Mouse (Mus musculus): Measurements from ENCODE around the gene Slc4a8.

Slc4a8 gene
- long read RNA-seq, experiment 1, partial matches to known transcripts: 0 of 1 reads
- long read RNA-seq, experiment 1, other reads (novel, unspliced or antisense): 1 of 1 reads
- long read RNA-seq, experiment 2, full-length matches to known transcripts: 2 of 7 reads
- long read RNA-seq, experiment 2, partial matches to known transcripts: 2 of 7 reads
- long read RNA-seq, experiment 2, other reads (novel, unspliced or antisense): 3 of 7 reads

- intact Hi-C loops (cut with DNase I): no loop called here
Observed at GRCm38 (mm10) chr15:100761419-100762185, at the start of gene Slc4a8. Gene Slc4a8, plus strand, starts transcription at chr15:100761747.

- intact Hi-C loops (cut with DNase I): no loop called here
Observed at GRCm38 (mm10) chr15:100714470-100714869, 47.1 kb upstream of the Slc4a8 start.

GRCm38 (mm10) chr15:100715399-100715993 lies 46.1 kb upstream of the Slc4a8 start:
- intact Hi-C loops (cut with DNase I): no loop called here

GRCm38 (mm10) chr15:100717933-100718332 lies 43.6 kb upstream of the Slc4a8 start:
- intact Hi-C loops (cut with DNase I): no loop called here

- intact Hi-C loops (cut with DNase I): no loop called here
Observed at GRCm38 (mm10) chr15:100718572-100718971, 43.0 kb upstream of the Slc4a8 start.

- intact Hi-C loops (cut with DNase I): no loop called here
Observed at GRCm38 (mm10) chr15:100719217-100719616, 42.3 kb upstream of the Slc4a8 start.

- intact Hi-C loops (cut with DNase I): no loop called here
Observed at GRCm38 (mm10) chr15:100720066-100720465, 41.5 kb upstream of the Slc4a8 start.

- intact Hi-C loops (cut with DNase I): no loop called here
Observed at GRCm38 (mm10) chr15:100721445-100721844, 40.1 kb upstream of the Slc4a8 start.

- intact Hi-C loops (cut with DNase I): no loop called here
Observed at GRCm38 (mm10) chr15:100722026-100722425, 39.5 kb upstream of the Slc4a8 start.

GRCm38 (mm10) chr15:100722564-100722963 lies 39.0 kb upstream of the Slc4a8 start:
- intact Hi-C loops (cut with DNase I): no loop called here

GRCm38 (mm10) chr15:100723505-100723904 lies 38.0 kb upstream of the Slc4a8 start:
- intact Hi-C loops (cut with DNase I): no loop called here

GRCm38 (mm10) chr15:100726721-100727120 lies 34.8 kb upstream of the Slc4a8 start:
- intact Hi-C loops (cut with DNase I): no loop called here

- intact Hi-C loops (cut with DNase I): no loop called here
Observed at GRCm38 (mm10) chr15:100727834-100728233, 33.7 kb upstream of the Slc4a8 start.

GRCm38 (mm10) chr15:100728586-100728985 lies 33.0 kb upstream of the Slc4a8 start:
- intact Hi-C loops (cut with DNase I): no loop called here

- intact Hi-C loops (cut with DNase I): no loop called here
Observed at GRCm38 (mm10) chr15:100729281-100729985, 32.1 kb upstream of the Slc4a8 start, which contains the start of gene Galnt6. Gene Galnt6, minus strand, starts transcription at chr15:100729376.

GRCm38 (mm10) chr15:100731081-100731480 lies 30.5 kb upstream of the Slc4a8 start:
- intact Hi-C loops (cut with DNase I): no loop called here

- intact Hi-C loops (cut with DNase I): no loop called here
Observed at GRCm38 (mm10) chr15:100732580-100732979, 29.0 kb upstream of the Slc4a8 start.

GRCm38 (mm10) chr15:100735095-100735952 lies 26.2 kb upstream of the Slc4a8 start:
- intact Hi-C loops (cut with DNase I): no loop called here

GRCm38 (mm10) chr15:100735953-100736300 lies 25.6 kb upstream of the Slc4a8 start:
- intact Hi-C loops (cut with DNase I): no loop called here

GRCm38 (mm10) chr15:100737667-100738066 lies 23.9 kb upstream of the Slc4a8 start:
- intact Hi-C loops (cut with DNase I): no loop called here

GRCm38 (mm10) chr15:100738351-100738781 lies 23.2 kb upstream of the Slc4a8 start:
- intact Hi-C loops (cut with DNase I): no loop called here

All from adrenal gland (tissue).